Mouse (Mus musculus) T-helper 17 cell (primary cell): ENCODE data around the gene 4921504E06Rik.

ENCODE experiments used
- in situ Hi-C, 2 experiments: fragments of 300-600 bp; cut with MboI, MseI; formaldehyde crosslinking; loops; 1 replicate in 1 of 2; 2 replicates in 1 of 2; pipeline ENCODE4 v1.15.1; 2025; ENCODE audit warnings: high pct_unique_total_duplicates in 2 of 2

4921504E06Rik gene

GRCm38 (mm10) chr2:19553821-19554592, at the start of gene 4921504E06Rik:
TSS of gene 4921504E06Rik (minus strand) at chr2:19553914.
- in situ Hi-C loops, result loop anchor here in 1 of 2 experiments (5.0 kb wide), 1 partner anchor 88 kb away; no protein-coding TSS in a partner anchor

- in situ Hi-C loops, result no loop called here
Measured at GRCm38 (mm10) chr2:19601386-19601925, 47.7 kb upstream of the 4921504E06Rik start.

- in situ Hi-C loops, result no loop called here
Measured at GRCm38 (mm10) chr2:19600860-19601259, 47.1 kb upstream of the 4921504E06Rik start.

GRCm38 (mm10) chr2:19599801-19600200, 46.1 kb upstream of the 4921504E06Rik start:
- in situ Hi-C loops, result no loop called here

GRCm38 (mm10) chr2:19596988-19597387, 43.3 kb upstream of the 4921504E06Rik start:
- in situ Hi-C loops, result no loop called here

GRCm38 (mm10) chr2:19596426-19596825, 42.7 kb upstream of the 4921504E06Rik start:
- in situ Hi-C loops, result no loop called here

GRCm38 (mm10) chr2:19594856-19595255, 41.1 kb upstream of the 4921504E06Rik start:
- in situ Hi-C loops, result no loop called here

- in situ Hi-C loops, result no loop called here
Measured at GRCm38 (mm10) chr2:19579846-19580245, 26.1 kb upstream of the 4921504E06Rik start.

- in situ Hi-C loops, result no loop called here
Measured at GRCm38 (mm10) chr2:19579180-19579579, 25.5 kb upstream of the 4921504E06Rik start.

- in situ Hi-C loops, result loop anchor here in 1 of 2 experiments (10.0 kb wide), 1 partner anchor 777 kb away; no protein-coding TSS in a partner anchor
Measured at GRCm38 (mm10) chr2:19562114-19562829, 8.6 kb upstream of the 4921504E06Rik start.

- in situ Hi-C loops, result loop anchor here in 1 of 2 experiments (10.0 kb wide), 1 partner anchor 776 kb away; no protein-coding TSS in a partner anchor
Measured at GRCm38 (mm10) chr2:19560654-19561053, 6.9 kb upstream of the 4921504E06Rik start.

GRCm38 (mm10) chr2:19560071-19560470, 6.4 kb upstream of the 4921504E06Rik start:
- in situ Hi-C loops, result loop anchor here in 1 of 2 experiments (10.0 kb wide), 1 partner anchor 775 kb away; no protein-coding TSS in a partner anchor

- in situ Hi-C loops, result loop anchor here in 1 of 2 experiments (5.0 kb wide), 1 partner anchor 91 kb away; no protein-coding TSS in a partner anchor
Measured at GRCm38 (mm10) chr2:19551396-19551795, 2.3 kb downstream of the 4921504E06Rik start.

GRCm38 (mm10) chr2:19540906-19541305, 12.8 kb downstream of the 4921504E06Rik start:
- in situ Hi-C loops, result loop anchor here in 1 of 2 experiments (25.0 kb wide), 1 partner anchor 1421 kb away; the partner anchor contains the start of gene Arhgap21

GRCm38 (mm10) chr2:19529428-19529827, 24.3 kb downstream of the 4921504E06Rik start:
- in situ Hi-C loops, result loop anchor here in 1 of 2 experiments (25.0 kb wide), 1 partner anchor 1433 kb away; the partner anchor contains the start of gene Arhgap21

- in situ Hi-C loops, result loop anchor here in 1 of 2 experiments (25.0 kb wide), 1 partner anchor 1434 kb away; the partner anchor contains the start of gene Arhgap21
Measured at GRCm38 (mm10) chr2:19528797-19529196, 24.9 kb downstream of the 4921504E06Rik start.

GRCm38 (mm10) chr2:19524071-19524470, 29.6 kb downstream of the 4921504E06Rik start:
- in situ Hi-C loops, result loop anchor here in 1 of 2 experiments (5.0 kb wide), 1 partner anchor 193 kb away; no protein-coding TSS in a partner anchor

GRCm38 (mm10) chr2:19521662-19522061, 32.1 kb downstream of the 4921504E06Rik start:
- in situ Hi-C loops, result loop anchor here in 1 of 2 experiments (5.0 kb wide), 1 partner anchor 196 kb away; no protein-coding TSS in a partner anchor

GRCm38 (mm10) chr2:19520617-19521016, 33.1 kb downstream of the 4921504E06Rik start:
- in situ Hi-C loops, result loop anchor here in 1 of 2 experiments (5.0 kb wide), 1 partner anchor 197 kb away; no protein-coding TSS in a partner anchor

GRCm38 (mm10) chr2:19519768-19520167, 33.9 kb downstream of the 4921504E06Rik start:
- in situ Hi-C loops, result loop anchor here (5.0 kb wide), 2 partner anchors 97 to 198 kb away; no protein-coding TSS in a partner anchor

- in situ Hi-C loops, result loop anchor here (5.0 kb wide), 1 partner anchor 96 kb away; no protein-coding TSS in a partner anchor
Measured at GRCm38 (mm10) chr2:19517952-19518351, 35.8 kb downstream of the 4921504E06Rik start.
